Mouse (Mus musculus): ENCODE results near the gene Ankrd61. TPM values are rescaled to one million over a fixed set of nuclear protein-coding genes. Genes with fewer than 3 reads are reported as not detected.

Ankrd61 gene
- total RNA-seq, 2 experiments from 2014 or later: not detected

- intact Hi-C loops (cut with DNase I): no loop called here
- DNase-seq: peak; percentile 42 to 50
Observed at GRCm38 (mm10) chr5:143902111-143902510, 4.6 kb upstream of the Ankrd61 start.

DNA sequence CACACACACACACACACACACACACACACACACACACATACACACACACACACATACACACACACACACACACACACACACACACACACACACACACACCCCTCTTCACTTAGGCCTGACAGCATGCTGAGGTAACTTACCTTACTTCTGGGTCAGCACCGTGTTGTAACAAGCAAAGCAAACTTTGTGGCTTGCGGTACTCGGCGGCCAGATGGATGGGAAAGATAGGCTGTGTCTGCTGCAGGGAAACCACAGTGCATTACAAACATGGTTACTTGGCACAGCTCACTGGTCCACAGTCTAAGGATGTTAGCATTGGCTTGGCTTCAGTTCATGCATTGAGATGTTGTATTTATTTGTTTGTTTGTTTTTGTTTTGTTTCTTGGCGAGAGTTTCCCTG lies 4.1 kb downstream of the Ankrd61 start:
- no peak for DNase-seq
- intact Hi-C loops (cut with DNase I): no loop called here

DNA sequence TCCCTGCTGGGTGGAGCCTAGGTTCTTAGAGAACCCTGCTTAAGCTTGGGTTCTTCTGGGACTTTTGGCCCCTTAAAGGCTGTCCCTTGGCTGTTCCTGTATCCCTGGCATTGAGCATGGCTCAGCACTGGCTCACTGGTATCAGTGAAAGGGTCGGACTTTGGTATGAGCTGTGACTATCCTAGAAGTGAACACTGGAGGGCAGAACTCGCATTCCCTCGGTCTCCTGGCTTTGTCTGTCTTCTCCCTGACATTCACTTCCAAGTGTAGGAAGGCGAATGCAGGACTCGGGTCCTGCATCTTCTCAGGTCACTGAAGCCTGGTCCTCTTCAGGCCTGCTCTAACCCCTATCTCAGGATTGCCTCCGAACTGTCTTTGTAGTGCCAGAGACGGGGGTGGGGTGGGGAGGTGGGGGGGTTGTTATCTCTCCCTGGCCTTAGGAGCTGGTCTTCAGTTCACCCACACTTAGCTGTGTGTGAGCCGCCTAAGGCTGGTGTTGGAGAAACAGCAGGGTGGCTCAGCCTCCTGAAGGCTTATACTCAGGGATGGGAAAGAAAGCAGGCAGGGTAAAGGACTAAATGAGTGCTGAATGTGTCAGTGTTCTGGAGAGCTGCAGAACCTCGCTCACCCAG lies 5.1 kb downstream of the Ankrd61 start:
- intact Hi-C loops (cut with DNase I): no loop called here

GRCm38 (mm10) chr5:143890741-143891140 lies 6.7 kb downstream of the Ankrd61 start:
- intact Hi-C loops (cut with DNase I): no loop called here
- no peak for DNase-seq

More for the DNA sequence above, 5.1 kb downstream of the Ankrd61 start:
- DNase-seq: no peak

GRCm38 (mm10) chr5:143885274-143885673 lies 12.2 kb downstream of the Ankrd61 start:
- no peak for DNase-seq
- intact Hi-C loops (cut with DNase I): no loop called here

DNA sequence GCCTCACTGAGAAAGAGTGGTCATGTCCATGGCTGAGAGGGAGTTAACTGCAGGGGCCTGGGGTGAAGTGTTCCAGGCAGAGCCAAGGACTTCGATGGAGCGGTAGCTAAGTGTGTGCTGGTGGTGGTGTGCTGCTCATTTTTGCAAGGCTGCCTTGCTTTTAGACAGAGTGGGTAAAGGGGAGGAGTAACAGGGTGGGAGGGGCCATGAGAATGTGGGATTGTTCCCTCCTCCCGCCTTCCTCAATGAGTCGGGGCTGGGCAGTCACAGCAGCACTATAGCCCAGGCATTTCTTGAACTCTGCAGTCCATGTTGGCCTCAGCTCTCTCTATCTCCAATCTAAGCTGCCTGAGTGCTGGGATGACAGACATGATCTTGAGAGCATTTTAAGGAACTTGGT lies 22.9 kb downstream of the Ankrd61 start:
- intact Hi-C loops (cut with DNase I): no loop called here
- no peak for DNase-seq

- no peak for DNase-seq
- intact Hi-C loops (cut with DNase I): no loop called here
Observed at GRCm38 (mm10) chr5:143871547-143872169, 25.8 kb downstream of the Ankrd61 start.

Other genes with a start within 250 kb of the Ankrd61 start
- 1 to 10 TPM; 6.8 to 6.9 TPM for gene Usp42, start 165.4 kb downstream of the Ankrd61 start, total RNA-seq (2021)
- 10 to 100 TPM; 18.6 to 20.4 TPM for gene Eif2ak1, start 79.9 kb downstream of the Ankrd61 start, total RNA-seq (2021)
- 10 to 100 TPM; 34.1 to 38.5 TPM for gene Aimp2, start 12.2 kb upstream of the Ankrd61 start, total RNA-seq (2021)
- gene Pms2, start 12.3 kb upstream of the Ankrd61 start, total RNA-seq (2021): 1 to 10 TPM; 3.6 to 4.1 TPM
- not detected for gene Gm42421, start 30.5 kb upstream of the Ankrd61 start, total RNA-seq (2021)
- gene Rsph10b, start 35.4 kb upstream of the Ankrd61 start, total RNA-seq (2021): under 1 TPM; 0.11 to 0.19 TPM
- 10 to 100 TPM; 30.4 to 30.5 TPM for gene Ccz1, start 117.2 kb upstream of the Ankrd61 start, total RNA-seq (2021)
- gene Ocm, start 129.0 kb upstream of the Ankrd61 start, total RNA-seq (2021): not detected
- 10 to 100 TPM; 26.0 to 27.2 TPM for gene Lmtk2, start 202.8 kb upstream of the Ankrd61 start, total RNA-seq (2021)